Mouse (Mus musculus) lung, adult 18-20 months (tissue): Measurements from ENCODE around the gene Cct7.

Experiments
- DNase-seq, 2 experiments: peaks; one replicate each; pipeline ENCODE4 v3.0.0; 2022; ENCODE audit warnings: mixed read lengths in 2 of 2

Cct7 gene

DNA sequence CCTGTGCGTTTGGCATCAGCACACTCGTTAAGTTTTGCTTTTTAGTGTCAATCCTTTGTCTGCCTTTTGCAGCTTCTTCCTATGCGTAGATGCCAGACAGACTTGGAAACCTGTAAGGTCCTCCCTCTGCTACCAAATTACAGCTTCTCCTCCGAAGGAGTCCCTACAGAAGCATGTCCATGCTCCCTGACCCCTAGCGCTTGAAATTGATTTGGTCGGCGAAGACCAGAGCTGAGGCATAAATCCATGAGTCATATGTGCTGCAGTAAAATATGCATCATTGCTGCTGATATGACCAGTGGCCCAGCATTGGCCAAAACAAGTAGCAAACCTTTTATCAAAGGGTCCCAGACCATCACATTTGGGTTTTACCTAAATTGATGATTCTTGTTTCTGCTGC is 1.5 kb downstream of the Cct7 start:
- no peak for DNase-seq

DNA sequence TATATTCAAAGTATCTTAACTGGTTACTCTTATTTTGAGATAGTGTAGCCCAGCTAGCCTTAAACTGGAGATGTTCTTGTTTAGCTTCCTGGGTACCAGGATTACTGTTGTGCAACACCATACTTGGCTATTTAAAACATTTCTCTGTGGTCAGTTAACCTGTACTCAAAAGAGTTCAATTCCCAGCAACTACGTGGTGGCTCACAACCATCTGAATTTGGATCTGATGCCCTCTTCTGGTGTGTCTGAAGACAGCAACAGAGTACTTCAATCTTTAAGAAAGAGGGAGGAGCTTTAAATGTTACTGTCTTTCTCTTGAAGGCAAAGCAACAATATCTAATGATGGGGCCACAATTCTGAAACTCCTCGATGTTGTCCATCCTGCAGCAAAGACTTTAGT is 8.3 kb downstream of the Cct7 start:
- DNase-seq: no peak

DNA sequence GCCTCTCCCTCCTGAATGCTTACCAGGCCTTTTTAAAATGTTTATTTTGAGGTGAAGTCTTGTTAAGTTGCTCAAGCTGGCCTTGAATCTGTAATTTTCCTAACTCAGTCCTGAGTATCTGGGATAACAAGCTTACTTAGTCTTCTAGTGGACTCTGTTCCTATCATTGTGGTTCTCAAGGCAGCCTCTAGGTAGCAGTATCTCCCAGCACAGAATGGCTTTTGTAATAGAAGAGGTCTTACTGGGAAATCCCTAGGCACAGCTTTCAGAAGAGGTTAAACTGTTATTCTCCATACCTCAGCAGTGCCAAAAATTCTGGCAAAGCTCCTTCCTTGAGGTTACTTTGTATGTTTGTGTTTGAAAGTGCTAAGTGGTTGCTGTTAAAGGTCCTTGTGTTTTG is 14.1 kb downstream of the Cct7 start:
- DNase-seq: no peak

DNA sequence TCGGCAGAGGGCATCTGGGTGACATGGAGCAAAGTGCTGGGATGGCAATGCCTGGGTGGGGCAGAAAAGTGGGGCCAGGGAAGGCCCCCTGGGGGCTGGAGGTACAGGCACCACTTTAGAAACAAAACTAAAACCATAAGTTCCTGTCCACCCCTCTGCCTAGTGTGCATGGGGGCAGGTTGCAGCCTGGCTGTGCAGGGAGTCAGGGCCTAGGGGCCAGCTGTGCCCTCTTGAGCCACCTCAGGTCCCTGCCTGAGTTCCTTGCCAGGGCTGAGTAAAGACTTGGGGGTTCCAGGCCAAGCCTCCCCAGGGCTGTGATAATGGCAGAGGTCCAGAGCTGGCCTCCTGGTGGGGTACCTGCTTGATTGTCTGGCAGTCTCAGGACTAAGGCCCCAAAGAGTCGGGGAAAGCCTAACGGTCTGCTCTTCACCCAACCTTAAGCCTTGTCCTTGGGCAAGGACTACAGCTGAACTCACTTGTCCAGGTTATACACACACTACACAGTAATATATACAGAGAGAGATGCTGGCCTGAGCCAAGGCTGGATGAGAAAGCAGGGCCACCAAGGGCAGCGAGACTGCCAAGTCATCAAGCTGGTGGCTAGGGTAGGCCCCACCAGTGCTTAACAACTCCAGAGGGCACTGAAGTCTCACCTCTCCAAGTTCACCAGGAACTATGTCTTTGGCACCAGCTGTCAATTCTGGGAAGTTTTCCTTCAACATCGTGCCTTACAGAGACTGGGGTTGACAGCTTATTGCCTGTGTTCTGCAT is 18.5 kb downstream of the Cct7 start:
- DNase-seq: no peak

DNA sequence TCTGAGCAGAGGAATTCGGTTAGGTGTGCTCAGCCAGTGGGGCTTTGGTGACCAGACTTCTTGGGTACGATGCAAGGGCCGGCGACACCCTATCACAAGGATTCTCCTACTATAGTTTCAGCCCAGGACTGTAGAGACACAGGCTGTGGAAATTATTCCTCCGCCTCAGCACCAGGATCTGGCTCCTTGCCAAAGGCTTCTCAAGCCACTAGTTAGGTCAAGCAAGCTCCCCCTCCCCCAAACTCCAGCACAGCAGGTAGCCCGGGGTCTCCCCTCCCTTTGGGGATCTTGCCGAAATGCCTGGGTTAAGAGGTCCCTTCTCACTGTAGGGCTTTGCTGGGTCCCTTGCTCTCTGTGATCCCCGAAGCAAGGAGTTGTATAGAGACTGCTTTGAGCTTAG is 20.6 kb downstream of the Cct7 start:
- no peak for DNase-seq

DNA sequence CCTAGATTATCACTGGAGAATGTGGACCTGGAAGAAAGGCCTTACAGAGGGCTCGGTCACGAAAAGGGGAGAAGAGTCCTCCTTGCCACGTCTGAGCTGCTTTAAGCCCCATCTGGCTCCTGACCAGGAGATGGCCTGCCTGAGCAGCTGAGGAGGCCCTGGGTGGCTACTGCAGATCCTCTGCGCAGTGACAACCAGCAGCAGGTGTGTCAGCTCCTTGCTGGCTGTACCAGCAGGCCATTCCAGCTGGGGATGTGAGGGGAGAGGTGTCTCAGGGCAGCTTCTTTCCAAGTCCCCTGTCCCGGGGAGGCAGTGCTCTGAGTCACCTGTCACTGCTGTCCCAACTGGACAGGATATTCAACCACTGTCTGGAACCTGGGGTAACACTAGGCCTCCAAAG is 21.2 kb downstream of the Cct7 start:
- DNase-seq: no peak

DNA sequence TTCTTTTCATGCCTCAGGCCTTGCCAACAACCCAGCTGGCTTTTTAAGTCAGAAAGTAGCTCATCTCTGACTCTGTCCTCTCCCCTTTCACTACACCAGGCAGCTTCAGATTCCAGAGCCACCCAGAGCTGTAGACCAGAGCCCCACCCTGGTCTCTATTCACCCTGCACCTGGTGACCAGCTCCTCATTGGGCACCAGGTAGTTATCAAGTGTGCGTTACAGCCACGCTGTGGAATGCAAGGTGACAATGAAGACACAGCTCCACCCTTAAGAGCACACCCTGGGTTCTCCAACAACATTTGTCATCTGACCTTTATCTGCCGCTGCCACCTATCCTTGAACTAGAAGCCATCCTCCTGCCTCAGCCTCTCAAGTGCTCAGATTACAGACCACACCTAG is 24.3 kb downstream of the Cct7 start:
- no peak for DNase-seq

DNA sequence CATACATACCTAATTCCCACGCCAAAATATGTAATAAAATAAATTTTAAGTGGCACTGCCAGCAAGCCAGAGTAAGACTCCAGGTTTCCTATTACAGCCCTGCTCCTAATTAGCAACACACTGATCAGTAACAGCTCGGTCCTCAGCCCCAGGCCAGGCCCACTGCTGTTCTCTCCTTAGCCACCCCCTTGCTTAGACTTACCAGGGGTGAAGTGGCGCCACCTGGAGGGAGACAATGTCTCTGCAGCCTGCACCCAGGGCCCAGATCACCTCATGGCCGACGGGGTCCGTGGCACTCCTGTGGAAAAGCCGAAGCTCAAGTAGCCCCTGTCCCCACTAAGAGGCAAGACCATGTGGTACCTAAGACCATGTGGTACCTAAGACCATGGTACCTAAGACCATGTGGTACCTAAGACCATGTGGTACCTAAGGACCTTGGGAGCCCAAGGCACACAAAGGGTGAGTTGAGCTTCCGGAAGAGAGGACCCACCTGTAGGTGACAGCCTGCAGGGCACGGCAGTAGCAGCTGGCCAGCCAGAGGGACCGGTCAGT is 26.1 kb downstream of the Cct7 start:
- DNase-seq: peak; percentile 12 to 14

DNA sequence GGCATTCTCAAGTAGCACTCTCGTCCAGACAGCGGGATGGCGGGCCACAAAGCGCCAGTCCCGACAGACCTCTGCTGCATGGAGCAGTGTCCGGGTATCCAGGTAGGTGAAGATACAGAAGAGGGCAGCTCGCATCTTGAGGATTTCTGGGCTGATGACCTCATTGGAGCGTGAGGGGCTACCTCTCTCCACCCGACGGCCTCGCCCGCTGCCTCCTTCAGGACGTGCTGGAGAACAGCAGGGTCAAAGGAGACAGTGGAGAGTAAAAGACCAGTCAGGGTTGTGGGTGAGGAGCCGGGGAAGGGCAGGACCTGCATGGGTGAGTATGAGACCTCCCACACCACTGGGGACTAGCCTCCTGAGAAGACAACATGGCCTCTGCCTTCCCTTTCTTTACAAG is 27.1 kb downstream of the Cct7 start:
- DNase-seq: no peak

DNA sequence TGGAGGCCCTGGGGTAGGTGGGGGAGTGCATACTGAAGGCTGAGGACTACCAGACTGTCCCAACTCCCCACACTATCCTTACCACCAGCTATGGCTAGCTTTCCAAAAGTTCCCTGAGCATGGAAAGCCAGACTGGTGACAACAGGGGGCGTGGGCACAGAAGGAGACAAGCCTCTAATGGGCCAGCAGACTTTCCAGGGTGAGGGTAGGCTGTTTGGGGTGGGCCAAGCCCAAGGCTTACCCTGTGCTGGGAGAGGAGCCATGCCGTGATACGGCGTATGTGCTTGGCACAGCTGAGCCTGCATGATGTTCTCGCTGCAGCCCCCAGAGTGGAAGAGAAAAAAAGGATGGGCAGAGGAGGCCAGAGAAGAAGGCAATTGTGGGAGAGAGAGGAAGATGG is 28.7 kb downstream of the Cct7 start:
- no peak for DNase-seq

DNA sequence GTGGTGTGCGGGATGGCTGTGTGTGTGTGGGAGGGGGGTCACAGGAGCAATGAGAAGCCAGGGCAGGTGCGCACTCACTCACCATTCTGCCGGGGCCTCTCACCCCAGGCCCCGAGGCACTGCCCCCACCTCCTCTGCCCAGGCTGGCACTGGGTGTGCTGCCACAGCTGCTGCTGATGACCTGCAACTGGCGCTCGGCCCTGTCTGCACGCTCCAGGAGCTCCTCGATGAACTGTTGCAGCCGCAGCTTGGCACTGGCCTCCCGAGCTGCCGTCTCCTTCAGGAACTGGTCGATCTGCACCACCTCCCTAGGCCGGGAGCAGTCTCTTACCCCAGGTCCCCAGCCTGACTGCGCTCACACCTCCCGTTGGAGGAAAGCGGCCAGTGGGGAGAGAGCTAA is 29.4 kb downstream of the Cct7 start:
- DNase-seq: no peak

DNA sequence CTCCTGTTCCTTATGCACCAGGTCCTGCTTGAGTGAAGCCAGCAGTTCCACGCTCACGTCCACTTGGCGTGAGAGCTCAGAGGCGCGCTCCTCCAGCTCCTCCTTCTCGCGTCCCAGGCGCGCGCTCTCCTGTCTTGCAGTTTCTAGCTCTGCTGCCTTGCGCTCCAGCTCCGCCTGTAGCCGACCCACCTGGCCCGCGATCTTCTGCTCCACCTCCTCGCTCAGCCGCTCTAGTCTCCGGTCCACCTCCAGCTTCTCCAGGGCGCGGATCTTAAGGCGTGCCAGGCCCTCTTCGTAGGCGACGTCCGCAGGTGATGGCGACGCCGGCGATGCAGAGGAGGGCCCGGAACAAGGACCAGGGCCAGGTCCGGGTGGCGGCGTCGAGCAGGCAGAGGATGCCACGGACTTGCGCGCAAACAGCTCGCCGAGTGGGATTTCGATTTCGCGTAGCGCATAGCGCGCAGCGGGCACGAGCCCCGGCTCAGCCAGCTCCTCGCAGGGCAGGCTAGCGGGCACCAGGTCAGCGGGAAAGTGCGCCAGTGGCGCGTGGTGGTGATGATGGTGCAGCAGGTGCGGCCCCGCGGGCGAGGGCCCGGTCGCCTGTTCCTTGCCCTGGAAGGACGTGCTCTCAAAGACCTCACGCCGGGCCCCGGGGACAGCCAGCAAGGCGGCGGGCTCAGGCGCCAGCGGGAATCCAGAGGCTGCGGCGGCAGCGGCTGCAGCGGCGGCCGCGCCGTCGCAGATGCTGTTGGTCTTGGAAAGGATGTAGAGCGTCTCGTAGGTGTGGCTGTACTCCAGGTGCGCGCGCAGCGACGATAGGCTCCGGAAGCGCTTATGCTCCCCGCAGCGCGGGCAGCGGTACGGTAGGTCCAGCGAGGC is 32.8 kb downstream of the Cct7 start:
- no peak for DNase-seq

DNA sequence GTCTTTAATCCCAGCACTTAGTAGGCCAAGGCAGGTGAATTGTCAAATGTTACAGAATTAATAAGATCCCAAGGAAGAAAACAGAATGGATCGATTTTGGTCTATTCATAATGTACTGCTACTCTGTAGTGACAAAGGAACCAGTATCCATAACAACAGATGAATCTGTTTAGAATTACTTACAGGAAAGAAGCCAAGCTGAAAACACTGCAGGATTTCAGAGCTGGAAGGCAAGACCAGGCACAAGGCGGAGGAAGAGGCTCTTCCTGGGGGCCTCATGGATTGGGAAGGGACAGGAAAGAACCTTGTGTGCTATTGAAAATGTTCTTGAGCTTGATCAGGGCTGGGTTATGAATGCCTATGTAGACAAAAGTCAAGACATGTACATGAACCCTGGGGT is 34.4 kb downstream of the Cct7 start:
- DNase-seq: no peak

DNA sequence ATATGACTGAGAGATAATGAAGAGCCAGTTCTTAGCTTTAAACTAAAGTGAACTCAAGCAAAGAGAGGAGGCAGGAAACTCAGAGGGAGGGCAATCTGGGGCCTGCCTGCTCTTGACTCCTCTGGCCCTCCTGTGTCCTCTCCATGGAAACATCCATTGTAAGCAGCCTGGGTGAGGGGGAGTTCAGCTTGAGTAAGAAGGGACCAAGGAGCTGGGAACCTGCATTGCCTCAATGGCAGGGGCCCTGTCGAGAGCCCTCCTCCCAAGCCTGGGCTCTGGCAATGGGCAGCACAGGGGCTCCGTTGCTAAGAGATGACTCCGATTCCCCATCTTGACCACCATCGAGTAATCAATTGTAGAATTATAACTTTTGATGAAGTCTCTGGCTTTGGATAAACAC is 37.2 kb downstream of the Cct7 start:
- DNase-seq: no peak

DNA sequence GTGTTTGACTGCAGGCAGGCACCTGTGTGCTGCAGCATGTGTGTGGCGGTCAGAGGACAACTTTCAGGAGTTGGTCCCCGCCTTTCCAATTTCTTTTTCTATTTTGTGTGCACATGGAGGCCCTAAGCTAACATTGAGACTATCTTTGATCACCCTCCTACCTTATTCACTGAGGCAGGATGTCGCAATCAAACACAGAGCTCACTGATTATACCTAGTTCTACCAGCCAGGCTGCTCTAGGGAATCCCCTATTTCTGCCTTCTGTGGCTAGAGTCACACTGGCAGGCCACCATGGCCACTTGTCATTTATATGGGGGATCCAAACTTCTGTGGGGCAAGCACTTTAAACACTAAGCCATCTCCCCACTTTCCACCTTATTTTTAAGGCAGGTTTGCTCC is 38.4 kb downstream of the Cct7 start:
- DNase-seq: no peak

DNA sequence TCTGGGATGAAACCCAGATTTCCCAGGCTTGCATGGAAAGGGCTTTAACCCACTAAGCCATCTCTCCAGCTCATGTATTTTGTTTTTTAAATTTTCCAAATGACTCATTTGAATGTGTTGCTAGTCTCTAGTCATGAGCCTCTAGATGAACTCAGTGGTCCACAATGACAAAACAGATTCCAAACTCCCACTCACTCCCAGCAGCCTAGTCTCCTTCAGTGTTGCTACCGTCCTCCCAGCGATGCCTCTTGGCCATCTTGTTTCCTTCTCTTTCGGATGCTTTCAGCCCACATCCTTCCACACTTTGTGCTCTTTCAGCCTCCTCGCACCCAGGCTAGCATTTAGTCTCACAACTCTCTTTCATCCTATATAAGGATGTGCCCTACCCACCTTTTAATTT is 38.9 kb downstream of the Cct7 start:
- no peak for DNase-seq

DNA sequence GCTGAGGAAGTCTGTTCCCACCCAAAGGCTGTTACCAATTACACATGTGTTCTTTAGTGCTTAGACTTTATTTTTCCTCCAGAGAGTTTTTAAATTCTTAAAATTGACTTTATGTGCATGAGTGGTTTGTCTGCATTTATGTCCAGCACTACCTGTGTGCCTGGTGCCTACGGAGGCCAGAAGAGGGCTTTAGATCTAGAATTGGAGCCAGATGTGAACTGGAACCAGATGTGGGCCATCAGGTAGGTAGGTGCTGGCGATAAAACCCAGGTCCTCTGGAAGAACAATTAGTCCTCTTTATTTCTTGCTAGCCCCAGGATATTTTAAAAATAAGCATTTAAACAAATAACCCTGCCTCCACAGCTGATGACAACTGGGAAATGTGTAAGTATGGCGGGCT is 40.3 kb downstream of the Cct7 start:
- no peak for DNase-seq

DNA sequence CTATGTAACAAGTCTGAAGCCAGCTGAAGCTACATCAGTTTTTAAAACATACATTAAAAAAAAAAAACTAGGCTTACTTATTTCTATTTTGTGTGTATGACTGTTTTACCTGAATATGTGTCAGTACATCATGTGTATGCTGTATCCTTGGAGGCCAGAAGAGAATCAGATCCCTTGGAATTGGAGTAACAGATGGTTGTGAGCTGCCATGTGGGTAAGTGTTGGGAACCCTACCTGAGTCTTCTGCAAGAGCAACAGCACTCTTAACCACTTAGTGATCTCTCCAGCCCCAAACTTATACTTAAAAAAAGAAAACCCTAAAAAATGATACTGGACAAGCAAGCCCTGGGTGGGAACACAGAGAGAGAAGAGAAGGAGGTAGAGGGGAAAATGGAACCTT is 45.7 kb downstream of the Cct7 start:
- DNase-seq: no peak

DNA sequence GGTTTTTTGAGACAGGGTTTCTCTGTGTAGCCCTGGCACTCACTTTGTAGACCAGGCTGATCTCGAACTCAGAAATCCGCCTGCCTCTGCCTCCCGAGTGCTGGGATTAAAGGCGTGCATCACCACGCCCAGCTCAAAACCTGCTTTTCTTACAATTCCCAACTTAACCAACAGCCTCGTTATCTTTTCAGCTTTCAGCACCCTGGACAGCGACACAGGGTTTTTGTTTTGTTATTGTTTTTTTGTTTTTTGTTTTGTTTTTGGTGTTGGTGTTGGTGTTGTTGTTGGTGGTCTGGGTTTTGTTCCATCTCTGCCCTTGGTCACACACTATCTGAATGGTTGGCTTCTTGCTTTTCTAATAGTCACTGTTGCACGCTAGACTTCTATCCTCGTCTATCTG is 46.8 kb downstream of the Cct7 start:
- no peak for DNase-seq

DNA sequence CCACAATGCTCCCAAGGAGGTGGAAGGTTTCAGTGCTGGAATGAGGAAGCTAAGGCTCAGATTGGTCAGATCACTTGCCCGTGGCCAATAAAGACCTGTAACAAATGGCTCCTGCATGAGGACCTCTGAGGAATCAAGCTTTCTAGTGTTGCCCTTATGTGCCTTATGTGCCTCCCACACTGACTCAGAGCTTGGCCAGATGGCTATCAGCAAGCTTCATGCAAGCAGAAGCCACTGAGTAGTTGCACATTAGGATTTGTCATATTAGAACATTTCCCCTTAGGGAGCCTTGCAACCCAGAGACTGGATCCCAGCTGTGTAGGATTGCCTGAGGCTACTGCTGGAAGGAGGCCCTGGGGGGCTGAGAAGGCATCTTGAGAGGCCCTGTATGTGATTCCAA is 49.1 kb downstream of the Cct7 start:
- no peak for DNase-seq

DNA sequence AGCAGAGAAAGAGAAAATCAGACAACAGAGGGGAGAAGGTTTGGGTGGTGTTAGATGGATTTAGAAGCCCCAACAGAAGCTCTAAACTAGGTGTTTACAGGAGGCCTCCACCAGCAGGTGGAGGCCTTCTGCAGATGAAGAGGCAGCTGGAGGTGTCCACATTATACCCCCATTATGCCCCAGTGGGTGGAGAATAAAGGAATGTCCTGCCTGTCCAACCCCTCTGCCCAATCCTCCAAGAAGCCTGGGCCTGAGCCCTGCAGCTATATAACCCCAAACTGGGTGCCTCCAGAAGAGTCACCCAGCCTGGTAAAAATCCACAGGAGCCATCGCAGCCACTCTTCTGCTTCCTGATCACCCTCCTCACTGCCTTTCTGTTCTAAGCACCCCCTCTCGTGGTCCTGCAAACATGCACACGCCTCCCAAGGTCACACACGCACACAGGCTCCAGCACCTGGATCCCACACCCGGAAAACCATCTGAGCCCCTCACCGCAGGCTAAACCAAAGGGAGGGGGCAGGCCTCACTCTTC is 50.3 kb downstream of the Cct7 start:
- no peak for DNase-seq

DNA sequence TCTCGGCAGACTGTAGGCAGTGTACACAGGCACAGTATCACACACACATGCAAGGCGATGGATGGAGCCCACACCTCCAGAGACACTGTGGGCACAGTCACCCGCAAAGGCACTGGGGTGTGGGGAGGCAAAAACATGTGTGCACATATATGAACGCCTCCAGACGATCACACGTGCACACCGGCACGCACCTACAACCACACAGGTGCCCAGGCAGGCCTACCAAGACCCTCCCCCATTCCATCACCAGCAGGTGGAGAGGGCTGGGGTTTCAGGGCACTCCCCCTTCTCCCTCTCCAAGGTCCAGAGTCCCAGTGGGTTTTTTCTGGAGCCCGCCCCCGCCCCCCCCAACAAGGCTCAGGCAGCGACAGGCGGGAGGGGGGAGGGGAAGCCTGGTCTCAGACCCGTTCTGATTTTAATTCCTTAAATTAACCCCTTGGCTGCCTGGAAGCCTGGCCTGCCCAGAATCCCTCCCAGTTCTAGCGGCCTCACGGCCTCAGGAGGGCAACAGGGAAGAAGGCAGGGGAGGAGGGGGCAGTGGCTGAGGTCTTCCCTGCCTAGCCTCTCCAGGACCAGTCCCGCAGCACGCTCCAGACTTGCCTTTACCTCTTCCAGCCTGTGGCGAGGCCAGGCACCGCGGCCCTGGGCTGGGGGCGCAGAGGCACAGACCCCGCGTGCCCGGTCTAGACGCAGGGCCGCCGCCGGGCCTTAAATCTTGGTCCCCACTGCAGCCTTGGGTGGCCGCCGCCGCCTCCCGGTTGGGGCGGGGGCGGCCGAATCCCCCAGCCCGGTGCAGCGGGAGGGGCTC is 51.0 kb downstream of the Cct7 start:
- DNase-seq: no peak

DNA sequence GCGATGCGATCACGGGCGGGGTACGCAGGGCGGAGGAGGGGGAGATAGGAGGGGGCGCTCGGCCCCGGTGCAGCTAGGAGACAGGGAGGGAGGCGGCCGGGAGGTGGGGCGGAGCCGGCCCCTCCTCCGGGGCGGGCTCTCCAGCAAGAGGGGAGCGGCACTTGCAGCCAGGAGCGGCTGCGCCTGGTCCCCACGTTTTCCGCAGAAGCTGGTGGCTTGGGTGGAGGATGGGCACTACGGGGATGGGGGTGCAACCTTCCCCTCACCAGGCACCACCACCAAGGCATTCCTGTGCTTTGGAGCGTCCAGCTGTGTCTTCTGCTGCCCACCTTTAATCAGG is 51.6 kb downstream of the Cct7 start, which contains the start of gene Fbxo41:
Gene Fbxo41 (minus strand): TSS at position 84 of the 340 bp plus-strand sequence.
- DNase-seq: peak in 1 of 2 experiments; percentile 6
